Mouse (Mus musculus) CD4-positive helper T cell, adult 2 months (primary cell): ENCODE results near the gene Rgs6.

Source experiments
- DNase-seq: peaks from one replicate; pipeline ENCODE4 v3.0.0-alpha.2; 2012; ENCODE audit warnings: low read depth, missing footprints, low spot score

Rgs6 gene

DNA sequence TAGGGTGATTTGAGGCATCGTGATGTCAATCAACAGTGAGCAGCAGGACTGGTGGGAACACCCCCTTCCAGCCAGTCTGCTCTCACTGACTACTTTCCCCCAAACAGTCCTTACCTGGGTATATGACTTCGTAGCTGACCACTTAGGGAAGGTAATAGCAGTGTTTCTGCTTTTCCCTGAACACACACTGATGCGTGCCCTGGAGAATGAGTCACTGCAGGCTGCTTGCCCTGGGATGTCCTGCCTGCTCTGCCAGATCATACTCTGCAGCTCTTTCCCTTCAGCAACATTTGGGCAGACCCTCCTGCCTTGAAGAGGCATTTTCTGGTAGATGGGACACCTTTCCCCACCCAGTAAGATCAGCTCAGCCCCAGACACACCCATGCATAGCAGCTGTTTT, 540.5 kb downstream of the Rgs6 start:
- no peak for DNase-seq

DNA sequence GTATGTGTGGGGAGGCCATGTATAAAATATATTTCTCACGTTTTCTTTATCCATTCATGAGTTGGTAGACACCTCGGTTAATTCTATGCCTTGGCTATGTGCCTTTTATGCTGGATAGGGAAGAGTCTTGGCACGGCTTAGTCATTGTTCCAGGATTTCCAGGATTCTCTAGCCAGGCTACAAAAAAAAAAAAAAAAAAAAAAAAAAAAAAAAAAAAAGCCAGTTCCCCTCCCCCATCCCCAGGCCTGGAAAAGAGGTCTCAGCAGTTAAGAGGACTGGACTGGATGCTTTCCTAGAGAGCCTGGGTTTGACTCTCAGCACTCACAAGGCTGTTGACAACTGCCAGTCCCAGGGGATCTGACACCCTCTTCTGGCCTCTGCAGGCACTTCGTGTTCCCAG, 543.3 kb downstream of the Rgs6 start:
- DNase-seq, result no peak

DNA sequence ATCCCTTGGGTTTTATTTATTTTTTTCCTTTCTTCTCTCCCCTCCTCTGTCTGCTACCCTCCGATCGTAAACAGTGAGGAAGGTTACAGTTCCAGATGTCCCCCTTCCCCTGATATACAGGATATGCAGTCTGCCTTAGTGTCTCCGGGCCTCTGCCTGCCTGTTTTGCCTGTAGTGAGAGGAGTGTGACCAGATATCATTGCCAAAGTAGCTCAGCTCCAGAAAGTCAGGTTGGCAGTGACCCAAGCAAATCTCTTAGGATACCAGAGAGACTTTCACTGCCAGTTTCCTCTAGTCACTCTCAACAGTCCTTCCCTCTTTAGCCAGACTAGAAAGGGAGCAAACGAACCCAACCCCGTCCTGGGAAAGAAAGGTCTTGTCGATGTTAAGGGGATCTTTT, 545.7 kb downstream of the Rgs6 start:
- no peak for DNase-seq

DNA sequence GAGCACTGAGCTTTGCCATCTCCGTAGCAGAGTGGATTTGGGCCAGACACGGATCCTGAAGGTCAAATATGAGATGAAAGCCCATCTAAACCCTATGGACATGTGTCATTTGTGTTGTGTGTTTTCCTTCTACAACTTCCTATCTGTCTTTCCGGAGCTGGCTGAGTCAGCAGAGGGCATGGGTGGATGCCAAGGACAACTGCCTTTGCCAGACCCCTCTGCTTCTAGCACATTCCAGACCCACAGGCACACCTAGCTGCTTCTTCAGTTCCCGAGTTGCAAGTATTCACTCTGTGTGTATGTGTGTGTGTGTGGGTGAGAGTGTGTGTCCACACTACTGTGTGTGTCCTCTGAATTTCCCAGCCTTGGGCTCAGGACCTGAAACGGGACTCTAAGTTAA, 547.9 kb downstream of the Rgs6 start:
- DNase-seq, result no peak

DNA sequence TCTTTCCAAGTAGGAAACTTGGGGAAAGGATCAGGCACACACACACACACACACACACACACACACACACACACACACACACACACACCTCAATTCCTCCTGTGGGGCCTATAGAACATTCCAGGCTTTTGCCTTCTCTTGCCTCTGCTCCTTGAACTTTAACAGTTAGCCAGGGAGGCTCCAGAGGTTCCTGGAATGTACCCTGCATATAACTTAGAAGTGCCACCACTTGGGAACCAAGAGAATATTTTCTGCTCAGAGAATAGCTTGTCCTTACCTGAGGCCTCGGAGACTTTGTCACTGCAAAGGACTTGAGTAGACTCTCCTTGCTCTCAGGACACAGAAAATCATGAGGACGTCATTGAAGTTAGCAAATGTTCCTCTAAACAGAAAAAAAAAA, 548.4 kb downstream of the Rgs6 start:
- DNase-seq, result no peak

DNA sequence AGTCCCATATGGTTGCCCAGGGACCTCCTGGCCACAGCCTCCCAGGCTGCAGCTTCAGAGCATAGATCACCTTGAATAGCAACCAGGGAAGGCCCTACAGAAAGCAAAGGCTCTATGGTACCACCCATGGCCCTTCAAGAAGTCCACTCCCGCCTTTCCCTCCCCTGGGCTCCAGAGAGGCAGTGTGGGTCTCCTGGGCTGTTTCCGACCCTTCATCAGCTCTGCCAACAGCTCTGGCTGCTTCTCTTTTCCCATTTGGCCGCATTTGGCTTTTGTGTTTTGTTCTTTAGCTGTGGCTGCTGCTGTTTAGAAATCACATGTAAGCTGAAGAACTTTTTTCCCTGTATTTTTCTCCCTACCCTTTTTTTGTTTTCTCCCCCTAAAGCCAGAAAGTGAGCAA, 548.9 kb downstream of the Rgs6 start:
- DNase-seq, result no peak

DNA sequence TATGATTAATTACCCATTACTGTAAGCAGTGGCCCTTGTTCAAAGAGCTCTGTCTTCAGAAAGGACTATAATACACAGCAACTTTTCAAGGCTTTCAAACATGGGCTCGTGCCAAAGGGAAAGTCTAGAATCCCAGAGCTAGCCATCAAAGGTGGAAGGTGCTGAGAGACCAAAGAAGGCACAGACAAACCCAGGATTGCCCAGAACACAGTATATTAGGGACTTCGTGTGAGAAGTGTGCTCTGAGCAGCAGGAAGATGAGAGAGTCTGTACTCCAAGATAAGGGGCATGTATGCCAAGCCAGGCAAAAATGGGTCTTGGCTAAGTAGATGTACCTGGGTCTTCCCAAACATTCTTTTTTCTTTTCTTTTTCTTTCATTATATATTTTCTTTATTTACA, 553.1 kb downstream of the Rgs6 start:
- no peak for DNase-seq

DNA sequence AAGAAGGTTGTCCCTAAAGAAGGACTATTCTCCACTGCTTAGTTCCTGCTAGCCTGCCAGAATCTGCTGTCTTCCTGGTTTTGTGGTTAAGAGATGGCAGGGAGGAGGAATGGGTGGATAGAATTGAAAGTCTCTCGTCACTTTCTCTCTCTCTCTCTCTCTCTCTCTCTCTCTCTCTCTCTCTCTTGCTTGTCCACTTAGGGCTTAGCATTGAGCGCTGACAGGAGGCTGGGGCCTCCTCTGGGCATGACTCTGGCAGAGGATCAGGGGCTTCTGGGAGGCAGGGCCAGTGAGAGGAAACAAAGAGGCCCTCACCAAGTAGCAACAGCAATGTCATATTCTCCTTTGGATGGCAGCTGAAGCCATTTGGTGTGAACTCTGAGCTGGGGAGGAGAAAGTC, 554.4 kb downstream of the Rgs6 start:
- DNase-seq, result no peak

DNA sequence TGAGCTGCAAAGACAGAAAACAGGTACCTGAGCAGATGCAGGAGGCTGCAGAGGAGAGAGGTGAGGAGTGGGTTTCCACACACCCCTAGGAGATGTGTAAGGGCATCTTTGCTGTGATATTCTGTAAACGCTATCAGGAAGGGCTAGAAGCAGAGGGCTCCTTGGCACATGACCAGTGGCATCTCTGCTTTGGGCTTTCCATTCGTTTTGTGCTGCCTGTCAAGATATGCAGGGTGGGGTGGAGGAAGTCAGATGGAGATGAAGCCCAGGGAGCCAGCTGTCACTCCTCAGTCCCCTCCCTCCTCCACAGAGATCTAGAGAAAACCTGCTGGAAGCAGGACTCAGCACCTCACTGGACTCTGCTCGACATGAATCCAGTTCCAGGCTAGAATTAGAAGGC, 555.0 kb downstream of the Rgs6 start:
- DNase-seq, result no peak

DNA sequence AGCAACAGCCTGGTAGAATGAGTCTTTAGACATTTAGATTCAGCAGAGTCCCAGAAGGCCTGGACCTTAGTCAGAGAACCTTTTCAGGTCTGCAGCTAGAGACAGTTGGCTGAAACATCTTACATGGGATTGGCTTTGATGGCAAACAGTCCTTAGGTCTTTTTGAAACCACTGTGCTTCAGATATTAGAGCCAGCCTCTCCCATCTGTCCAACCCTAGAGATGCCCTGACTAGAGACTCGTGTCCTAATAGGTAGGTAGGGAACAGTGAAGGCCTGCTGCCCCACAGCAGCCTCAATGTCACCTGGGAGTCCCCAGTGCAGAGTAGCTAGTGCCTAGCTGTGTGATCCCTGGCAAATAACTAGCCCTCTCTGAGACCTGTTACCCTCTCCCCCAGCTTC, 555.5 kb downstream of the Rgs6 start:
- DNase-seq, result no peak

DNA sequence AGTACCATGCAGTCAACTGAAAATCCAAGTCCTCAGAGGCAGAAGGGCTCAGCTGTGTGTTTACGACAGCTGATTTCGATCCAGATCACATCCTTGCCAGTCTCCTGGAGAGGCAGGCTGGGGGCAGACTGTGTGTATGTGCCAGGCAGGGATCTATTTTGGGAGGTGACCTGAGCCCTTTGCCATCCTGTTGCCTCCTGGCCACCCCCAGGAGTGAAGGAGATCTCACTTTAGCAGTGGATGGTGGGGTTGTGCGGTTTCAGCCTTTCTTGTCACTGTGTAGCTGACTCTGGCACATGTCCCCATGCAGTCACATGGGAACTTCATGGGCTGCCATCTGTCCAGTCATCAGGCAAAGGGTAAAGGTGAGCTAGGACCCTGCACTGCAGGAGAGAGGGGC, 557.0 kb downstream of the Rgs6 start:
- no peak for DNase-seq

DNA sequence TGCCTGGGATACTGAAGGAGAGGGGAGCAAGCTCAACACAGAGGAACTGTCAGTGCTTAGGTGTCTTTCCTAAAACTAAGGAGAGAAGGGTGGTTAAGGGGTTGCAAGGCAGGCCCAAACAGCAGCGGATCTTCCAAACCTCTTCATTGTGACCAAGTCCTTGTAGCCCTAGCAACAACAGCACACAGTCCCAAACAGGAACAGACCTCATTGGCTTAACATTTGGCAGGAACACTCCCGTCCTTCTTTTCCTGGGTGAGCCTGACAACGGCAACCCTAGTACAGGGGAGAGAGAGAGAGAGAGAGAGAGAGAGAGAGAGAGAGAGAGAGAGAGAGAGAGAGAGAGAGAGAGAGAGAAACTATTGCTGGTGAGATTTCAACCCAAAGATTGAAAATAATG, 557.8 kb downstream of the Rgs6 start:
- no peak for DNase-seq

DNA sequence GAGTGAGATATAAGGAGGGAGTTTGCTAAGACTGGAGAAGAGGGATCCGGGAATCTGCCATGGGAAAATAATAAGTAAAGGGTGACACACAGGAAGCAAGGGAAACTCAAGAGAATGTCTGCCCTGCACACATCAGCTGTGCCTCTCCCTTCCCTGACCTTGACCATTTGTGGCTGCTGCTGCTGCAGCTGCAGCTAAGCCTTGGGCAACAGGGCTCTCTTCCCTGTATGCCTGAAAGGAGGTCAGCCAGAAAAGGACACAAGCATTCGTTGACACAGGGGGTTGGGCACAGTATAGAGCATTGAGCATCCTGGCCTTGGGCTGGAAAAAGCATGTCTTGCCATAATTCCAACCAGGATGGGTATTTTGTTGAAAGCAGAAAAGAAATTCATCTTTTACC, 558.8 kb downstream of the Rgs6 start:
- no peak for DNase-seq

DNA sequence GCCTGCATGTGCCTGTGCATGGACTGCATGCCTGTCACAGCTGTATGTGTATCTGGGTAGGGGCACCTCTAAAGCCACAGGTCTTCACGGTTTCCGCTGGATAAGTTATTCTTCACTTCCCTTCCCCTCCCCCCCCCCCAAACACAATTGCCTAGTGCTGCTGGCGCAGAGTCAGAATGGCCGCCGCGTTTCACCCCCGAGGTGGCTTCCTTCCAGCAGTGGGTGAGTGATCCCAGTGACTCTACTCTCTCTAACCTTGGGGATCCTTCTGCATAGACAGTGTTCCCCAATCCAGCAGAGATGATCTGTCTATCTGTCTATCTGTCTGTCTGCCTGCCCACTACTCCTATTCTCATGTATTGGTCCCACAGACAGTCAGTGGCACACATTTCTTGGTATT, 561.9 kb downstream of the Rgs6 start:
- DNase-seq, result no peak

DNA sequence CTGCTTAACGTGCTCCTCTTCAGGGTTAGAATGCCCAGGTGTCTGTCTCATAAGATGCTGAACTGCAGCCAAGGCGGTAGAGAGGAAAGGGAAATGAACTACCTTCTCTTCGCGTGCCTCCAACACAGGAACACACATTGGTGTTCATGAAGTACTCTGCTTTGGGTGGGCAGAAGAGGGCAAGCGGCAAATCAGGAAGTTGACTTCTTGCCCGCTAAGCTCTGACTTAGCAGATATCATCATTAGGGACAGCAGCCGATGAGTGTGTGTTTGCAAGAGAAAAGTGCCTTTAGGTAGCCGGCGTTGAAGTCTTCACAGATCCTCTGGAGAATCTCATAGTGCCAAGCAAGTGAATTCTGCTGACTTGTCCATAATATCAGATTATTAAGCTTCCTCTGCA, 562.7 kb downstream of the Rgs6 start:
- DNase-seq, result no peak

DNA sequence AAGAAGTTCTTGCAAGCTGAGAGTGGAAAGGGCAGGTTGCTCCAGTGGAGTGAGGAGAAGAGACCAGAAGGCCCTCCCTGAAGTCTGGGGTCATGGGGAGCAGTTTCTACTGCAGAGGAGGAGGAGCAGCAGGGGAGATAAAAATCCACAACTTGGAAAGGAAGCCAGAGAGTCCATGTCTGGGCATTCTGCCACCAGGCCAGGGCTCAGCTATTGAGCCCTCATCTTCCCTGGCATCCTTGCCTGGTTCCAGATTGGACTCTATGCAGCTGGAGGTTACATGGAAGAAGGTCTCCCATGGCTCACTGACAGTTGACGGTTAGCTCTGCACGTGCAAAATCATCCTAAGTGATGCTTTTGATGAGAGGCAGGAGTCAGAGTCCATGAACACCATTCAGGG, 563.4 kb downstream of the Rgs6 start:
- no peak for DNase-seq

DNA sequence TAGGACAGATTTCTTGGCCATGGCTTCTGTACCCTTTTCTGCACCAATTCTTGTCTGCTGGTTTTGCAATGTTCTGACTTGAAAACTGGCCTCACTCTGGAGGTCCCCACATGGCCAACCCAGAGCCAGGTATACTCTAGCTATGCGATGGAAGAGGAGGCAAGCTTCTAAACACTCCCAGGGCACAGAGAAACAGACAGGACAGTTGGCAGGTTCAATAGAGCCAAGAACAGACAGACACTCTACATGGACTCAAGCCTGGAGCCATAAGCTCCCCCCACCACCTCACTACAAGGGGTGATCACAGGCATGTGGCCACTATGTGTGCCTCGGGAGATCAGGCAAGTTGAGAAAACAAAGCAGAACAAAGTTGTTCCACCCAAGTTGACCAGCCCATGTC, 572.1 kb downstream of the Rgs6 start:
- DNase-seq, result no peak

DNA sequence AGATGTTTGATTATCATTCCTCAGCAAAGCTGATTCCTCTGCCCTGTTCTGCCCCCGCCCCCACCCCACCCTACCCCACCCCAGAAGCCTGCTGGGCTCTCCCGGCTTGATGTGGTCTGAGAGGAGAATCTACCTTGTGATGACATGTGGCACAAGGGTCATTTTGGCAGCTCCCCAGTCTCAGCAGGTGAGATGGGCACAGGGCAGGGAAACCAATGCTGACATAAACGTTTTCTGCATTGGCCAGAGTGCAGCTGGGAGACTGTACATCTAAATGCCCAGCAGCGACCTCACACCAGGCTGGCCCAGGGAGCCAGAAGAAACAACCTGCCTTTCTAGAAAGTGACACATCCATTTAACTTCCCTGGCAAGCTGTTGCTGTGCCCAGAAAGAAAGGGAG, 572.6 kb downstream of the Rgs6 start:
- DNase-seq, result no peak

DNA sequence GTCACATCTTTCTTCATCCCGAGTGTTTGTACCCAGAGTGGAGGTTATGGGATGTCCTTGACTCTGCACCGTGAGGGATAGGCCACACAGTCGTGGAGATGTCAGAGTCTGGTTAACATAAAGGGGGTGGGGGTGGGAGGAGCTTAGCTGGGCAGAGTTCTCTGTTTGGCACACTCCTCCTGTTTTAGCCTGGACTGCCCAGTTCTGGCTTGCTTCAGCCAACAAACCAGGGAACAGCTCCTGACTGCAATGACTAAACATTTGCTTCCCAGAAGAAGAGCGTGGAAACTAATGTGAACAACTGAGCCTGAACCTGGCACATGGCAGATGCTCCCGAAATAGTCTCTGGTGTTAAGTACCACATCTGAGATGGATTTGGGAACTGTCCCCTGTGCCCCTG, 575.6 kb downstream of the Rgs6 start:
- DNase-seq, result no peak

DNA sequence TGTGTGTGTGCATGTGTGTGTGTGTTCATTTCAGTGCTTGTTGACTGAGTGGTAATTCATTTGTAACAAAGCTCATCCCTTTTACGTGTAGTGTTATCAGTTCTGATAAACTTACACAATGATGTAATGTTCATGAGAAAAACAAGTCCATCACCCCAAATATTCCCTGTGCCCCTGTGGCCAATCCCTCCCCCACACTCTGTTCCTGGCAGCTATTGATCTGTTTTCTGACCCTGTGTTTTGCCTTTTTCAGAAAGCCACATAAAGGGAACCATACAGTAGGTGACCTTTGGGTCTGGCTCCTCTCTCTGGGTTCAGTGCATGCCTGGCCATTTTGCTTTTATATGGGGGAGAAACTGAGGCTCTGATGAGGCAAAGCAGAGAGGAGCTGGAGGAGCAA, 577.0 kb downstream of the Rgs6 start:
- DNase-seq, result no peak

DNA sequence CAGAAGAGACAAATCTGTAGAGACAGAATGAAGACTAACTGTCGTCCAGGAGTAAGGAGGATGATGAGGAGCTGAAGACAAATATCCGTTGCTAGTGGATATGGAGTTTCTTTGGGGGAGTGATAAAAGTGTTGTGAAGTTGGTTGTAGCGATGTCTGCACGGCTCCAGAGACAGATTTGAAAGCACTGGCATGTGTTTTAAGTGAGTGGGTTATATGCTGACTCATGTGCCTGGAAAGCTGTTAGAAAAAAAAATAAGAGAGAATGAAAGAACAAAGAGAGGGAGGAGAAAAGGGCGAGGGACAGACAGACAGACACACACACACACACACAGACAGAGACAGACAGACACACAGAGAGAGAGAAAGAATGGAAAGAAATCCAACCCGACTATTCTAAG, 580.2 kb downstream of the Rgs6 start:
- DNase-seq, result no peak

DNA sequence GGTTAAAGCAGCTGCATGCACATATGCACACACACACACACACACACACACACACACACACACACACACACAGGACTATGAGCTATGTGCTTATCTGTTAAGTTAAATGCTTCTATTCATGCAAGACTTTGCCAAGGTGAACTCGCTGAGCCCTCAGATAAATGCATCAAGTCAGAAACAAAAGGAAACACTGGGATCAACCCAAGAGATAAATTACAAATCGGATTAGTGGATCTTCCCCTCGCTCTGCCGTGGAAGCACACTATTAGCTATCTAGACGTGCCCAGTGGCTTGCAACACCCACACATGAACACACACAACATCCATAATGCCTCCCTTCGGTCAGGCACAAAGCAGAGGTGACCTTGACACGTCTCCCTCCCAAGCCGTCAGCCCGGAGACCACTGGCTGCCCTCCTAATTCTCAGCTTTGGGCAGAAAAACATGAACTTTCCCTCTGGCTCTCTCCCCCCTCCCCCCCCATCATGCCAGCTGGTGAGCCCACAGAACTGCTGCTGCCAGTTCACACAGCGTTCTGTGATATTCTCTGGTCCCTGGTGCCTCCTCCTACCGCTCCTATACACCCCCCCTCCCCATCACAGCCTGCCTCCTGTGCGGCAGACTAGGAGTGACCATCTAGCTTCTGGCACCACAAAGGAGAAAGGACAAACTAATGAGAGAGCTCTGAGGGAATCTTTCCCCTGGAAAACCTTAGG, 581.6 kb downstream of the Rgs6 start:
- no peak for DNase-seq

DNA sequence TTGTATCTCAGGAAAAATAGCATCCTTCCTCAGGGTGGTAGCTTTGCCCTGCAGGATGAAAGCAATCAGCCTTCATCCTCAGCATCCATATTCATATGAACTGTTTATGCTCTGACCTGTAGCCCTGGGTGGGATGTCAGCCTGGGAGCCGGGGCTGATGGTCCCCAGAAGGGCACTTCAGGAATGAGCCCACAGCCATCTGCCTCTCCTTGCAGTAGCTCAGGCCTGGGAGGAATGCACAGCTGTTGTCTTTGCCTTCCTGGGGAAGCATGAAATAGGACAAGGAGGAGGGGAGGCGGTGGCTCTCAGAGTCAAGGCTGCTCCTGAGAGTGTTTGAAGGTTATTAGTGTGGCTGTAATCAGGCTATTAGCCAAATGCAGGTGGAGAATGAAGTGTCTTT, 590.7 kb downstream of the Rgs6 start:
- DNase-seq, result no peak

DNA sequence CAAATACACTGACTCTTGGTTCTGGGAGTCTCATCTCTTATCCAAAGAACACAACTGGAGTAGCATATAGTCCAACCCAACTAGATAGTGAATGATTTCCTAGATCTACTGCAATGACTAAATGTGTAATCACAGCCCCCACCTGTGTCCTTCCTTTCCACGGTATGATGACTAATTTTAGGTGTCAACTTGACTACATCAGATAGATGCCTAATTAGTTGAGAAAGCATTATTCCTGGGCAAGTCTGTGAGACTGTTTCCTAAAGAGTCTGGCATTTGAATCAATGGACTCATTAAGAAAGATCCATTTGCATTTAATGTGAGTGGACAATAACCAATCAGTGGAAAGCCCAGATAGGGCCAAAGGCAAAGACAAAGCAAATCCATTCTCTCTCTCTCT, 591.8 kb downstream of the Rgs6 start:
- no peak for DNase-seq
